Mouse (Mus musculus) MEL (cell line): ENCODE measurements around the gene Cnpy3. TPM values are rescaled to one million over a fixed set of nuclear protein-coding genes. Genes with fewer than 3 reads are reported as not detected.

ENCODE experiments used
- DNase-seq: peaks from one replicate; pipeline ENCODE4 v3.0.0; 2011; ENCODE audit warnings: low read depth, low spot score
- H3K27ac ChIP-seq: 2 replicates; pipeline ENCODE4 v1.5.1; 2012; ENCODE audit warnings: low read depth, mild to moderate bottlenecking, control low read depth, low read length, moderate library complexity; ENCODE audit not compliant: control insufficient read depth
- H3K27me3 ChIP-seq, 2 experiments: fragments of 150-350 bp in 1 of 2; sonication (generic) in 1 of 2; 2 replicates each; pipeline ENCODE4 v1.6.1; 2012; ENCODE audit warnings: low read length in 2 of 2, mild to moderate bottlenecking in 2 of 2, improper control_type of control experiment in 1 of 2, moderate library complexity in 1 of 2; ENCODE audit not compliant: insufficient read depth in 2 of 2, control insufficient read depth in 1 of 2
- H3K36me3 ChIP-seq, 2 experiments: 2 replicates each; pipeline ENCODE4 v1.6.1; 2012 to 2014; ENCODE audit warnings: low read length in 2 of 2, improper control_type of control experiment in 1 of 2, inconsistent platforms in 1 of 2, mild to moderate bottlenecking in 1 of 2; ENCODE audit not compliant: insufficient read depth in 2 of 2, control insufficient read depth in 1 of 2
- H3K4me1 ChIP-seq, 2 experiments: fragments of 150-350 bp in 1 of 2; sonication (generic) in 1 of 2; 2 replicates each; pipeline ENCODE4 v1.6.1; 2012; ENCODE audit warnings: low read length in 2 of 2, improper control_type of control experiment in 1 of 2, mild to moderate bottlenecking in 1 of 2; ENCODE audit not compliant: insufficient read depth in 2 of 2, control insufficient read depth in 1 of 2
- H3K4me3 ChIP-seq, 2 experiments: fragments of 150-350 bp in 1 of 2; sonication (generic) in 1 of 2; 2 replicates each; pipeline ENCODE4 v1.5.1; 2012; ENCODE audit warnings: low read depth in 2 of 2, low read length in 2 of 2, mild to moderate bottlenecking in 2 of 2, moderate library complexity in 2 of 2, control low read depth in 1 of 2, improper control_type of control experiment in 1 of 2; ENCODE audit not compliant: control insufficient read depth in 1 of 2, insufficient read depth in 1 of 2
- H3K79me2 ChIP-seq: 2 replicates; pipeline ENCODE4 v1.6.1; 2012; ENCODE audit warnings: mild to moderate bottlenecking, low read length, moderate library complexity; ENCODE audit not compliant: control insufficient read depth, poor library complexity, insufficient read depth
- H3K9ac ChIP-seq: 2 replicates; pipeline ENCODE4 v1.6.1; 2012; ENCODE audit warnings: low read depth, mild to moderate bottlenecking, control low read depth, low read length, moderate library complexity; ENCODE audit not compliant: control insufficient read depth, poor library complexity, severe bottlenecking
- H3K9me3 ChIP-seq: fragments of 150-350 bp; sonication (generic); replicated peaks from 2 replicates; pipeline ENCODE4 v1.6.1; 2012; ENCODE audit warnings: mild to moderate bottlenecking, low read length, improper control_type of control experiment, moderate library complexity; ENCODE audit not compliant: insufficient read depth
- BHLHE40 ChIP-seq: IDR thresholded peaks from 2 replicates; pipeline ENCODE4 v1.6.1; 2012; ENCODE audit warnings: low read depth, mild to moderate bottlenecking, inconsistent platforms, low read length, improper control_type of control experiment, borderline replicate concordance
- CHD1 ChIP-seq: IDR thresholded peaks from 2 replicates; pipeline ENCODE4 v1.6.1; 2012; ENCODE audit warnings: low read depth, mild to moderate bottlenecking, inconsistent platforms, low read length, improper control_type of control experiment
- CHD2 ChIP-seq: IDR thresholded peaks from 2 replicates; pipeline ENCODE4 v1.6.1; 2011; ENCODE audit warnings: low read length, improper control_type of control experiment
- CTCF ChIP-seq, 3 experiments: IDR thresholded peaks in 2 of 3; conservative IDR thresholded peaks in 1 of 3; 2 replicates each; pipeline ENCODE4 v1.5.1; 2011 to 2012; ENCODE audit warnings: low read length in 3 of 3, low read depth in 2 of 3, mild to moderate bottlenecking in 2 of 3, improper control_type of control experiment in 1 of 3, inconsistent platforms in 1 of 3, mixed read lengths in 1 of 3, moderate library complexity in 1 of 3; ENCODE audit not compliant: control insufficient read depth in 1 of 3, insufficient read depth in 1 of 3, poor library complexity in 1 of 3, severe bottlenecking in 1 of 3
- E2F4 ChIP-seq: IDR thresholded peaks from 2 replicates; pipeline ENCODE4 v1.6.1; 2011; ENCODE audit warnings: low read depth, low read length, improper control_type of control experiment, borderline replicate concordance
- EP300 ChIP-seq, 2 experiments: IDR thresholded peaks; 2 replicates each; pipeline ENCODE4 v1.6.1; 2011; ENCODE audit warnings: improper control_type of control experiment in 2 of 2, low read length in 2 of 2, low read depth in 1 of 2, mild to moderate bottlenecking in 1 of 2
- ETS1 ChIP-seq: IDR thresholded peaks from 2 replicates; pipeline ENCODE4 v1.6.1; 2012; ENCODE audit warnings: low read depth, mild to moderate bottlenecking, inconsistent platforms, low read length, improper control_type of control experiment, moderate library complexity
- HCFC1 ChIP-seq: IDR thresholded peaks from 2 replicates; pipeline ENCODE4 v1.6.1; 2012; ENCODE audit warnings: low read depth, mild to moderate bottlenecking, inconsistent platforms, low read length, improper control_type of control experiment, moderate library complexity
- MXI1 ChIP-seq: IDR thresholded peaks from 2 replicates; pipeline ENCODE4 v1.6.1; 2011; ENCODE audit warnings: mild to moderate bottlenecking, low read depth, low read length, improper control_type of control experiment
- MYB ChIP-seq: IDR thresholded peaks from 2 replicates; pipeline ENCODE4 v1.6.1; 2011; ENCODE audit warnings: mild to moderate bottlenecking, low read depth, low read length, improper control_type of control experiment
- MYC ChIP-seq: IDR thresholded peaks from 2 replicates; pipeline ENCODE4 v1.6.1; 2011; ENCODE audit warnings: low read depth, mild to moderate bottlenecking, low read length, improper control_type of control experiment, moderate library complexity
- NELFE ChIP-seq: IDR thresholded peaks from 2 replicates; pipeline ENCODE4 v1.6.1; 2011; ENCODE audit warnings: low read depth, low read length, improper control_type of control experiment
- NRF1 ChIP-seq: IDR thresholded peaks from 2 replicates; pipeline ENCODE4 v1.6.1; 2014; ENCODE audit warnings: low read depth, mild to moderate bottlenecking, inconsistent platforms, low read length, improper control_type of control experiment, moderate library complexity; ENCODE audit not compliant: poor library complexity, insufficient read depth, severe bottlenecking
- POLR2A ChIP-seq, 2 experiments: IDR thresholded peaks; 2 replicates each; pipeline ENCODE4 v1.6.1; 2011 to 2012; ENCODE audit warnings: low read length in 2 of 2, mild to moderate bottlenecking in 2 of 2, control low read depth in 1 of 2, improper control_type of control experiment in 1 of 2, low read depth in 1 of 2, moderate library complexity in 1 of 2; ENCODE audit not compliant: control insufficient read depth in 1 of 2, insufficient read depth in 1 of 2, poor library complexity in 1 of 2
- POLR2AphosphoS2 ChIP-seq: IDR thresholded peaks from 2 replicates; pipeline ENCODE4 v1.6.1; 2011; ENCODE audit warnings: low read length, improper control_type of control experiment
- RAD21 ChIP-seq: IDR thresholded peaks from 2 replicates; pipeline ENCODE4 v1.6.1; 2011; ENCODE audit warnings: mild to moderate bottlenecking, low read depth, low read length, improper control_type of control experiment
- SMC3 ChIP-seq: IDR thresholded peaks from 2 replicates; pipeline ENCODE4 v1.6.1; 2011; ENCODE audit warnings: low read depth, low read length, improper control_type of control experiment
- TCF12 ChIP-seq: IDR thresholded peaks from 2 replicates; pipeline ENCODE4 v1.6.1; 2014; ENCODE audit warnings: low read depth, mild to moderate bottlenecking, inconsistent platforms, low read length, improper control_type of control experiment, moderate library complexity
- UBTF ChIP-seq: IDR thresholded peaks from 2 replicates; pipeline ENCODE4 v1.6.1; 2012; ENCODE audit warnings: low read depth, mild to moderate bottlenecking, inconsistent platforms, low read length, improper control_type of control experiment, moderate library complexity, borderline replicate concordance; ENCODE audit not compliant: insufficient read depth
- USF1 ChIP-seq: IDR thresholded peaks from 2 replicates; pipeline ENCODE4 v1.6.1; 2014; ENCODE audit warnings: low read depth, mild to moderate bottlenecking, inconsistent platforms, low read length, improper control_type of control experiment, moderate library complexity
- USF2 ChIP-seq, 2 experiments: IDR thresholded peaks; 2 replicates each; pipeline ENCODE4 v1.6.1; 2011 to 2012; ENCODE audit warnings: improper control_type of control experiment in 2 of 2, low read length in 2 of 2, borderline replicate concordance in 1 of 2, inconsistent platforms in 1 of 2, low read depth in 1 of 2, mild to moderate bottlenecking in 1 of 2; ENCODE audit not compliant: insufficient read depth in 1 of 2
- ZC3H11A ChIP-seq: IDR thresholded peaks from 2 replicates; pipeline ENCODE4 v1.6.1; 2012; ENCODE audit warnings: low read depth, mild to moderate bottlenecking, inconsistent platforms, low read length, improper control_type of control experiment
- ZKSCAN1 ChIP-seq: IDR thresholded peaks from 2 replicates; pipeline ENCODE4 v1.6.1; 2012; ENCODE audit warnings: low read depth, mild to moderate bottlenecking, inconsistent platforms, low read length, improper control_type of control experiment, moderate library complexity
- ZMIZ1 ChIP-seq: IDR thresholded peaks from 2 replicates; pipeline ENCODE4 v1.6.1; 2012; ENCODE audit warnings: low read depth, mild to moderate bottlenecking, inconsistent platforms, low read length, improper control_type of control experiment, moderate library complexity
- polyA plus RNA-seq, 2 experiments: library from polyadenylated mRNA; stranded (reverse) in 1 of 2; unstranded in 1 of 2; fragments of >175 nt in 1 of 2; fragments of >200 nt in 1 of 2; gene quantifications; 2 replicates each; pipeline versions ENCODE4 v1.2.1 to v1.2.4; 2012; ENCODE audit warnings: low replicate concordance in 2 of 2, low read depth in 1 of 2; ENCODE audit not compliant: insufficient read length in 2 of 2, insufficient read depth in 1 of 2, missing spikeins in 1 of 2
- total RNA-seq: library from RNA; depleted of rRNA; stranded (reverse); fragments of 300-350 nt; gene quantifications from 2 replicates; pipeline ENCODE4 v1.2.3, GENCODE M21; 2012

Gene Cnpy3
- total and polyA plus RNA-seq, 3 experiments, result 61.4 to 90.2 TPM; not detected in 1

DNA sequence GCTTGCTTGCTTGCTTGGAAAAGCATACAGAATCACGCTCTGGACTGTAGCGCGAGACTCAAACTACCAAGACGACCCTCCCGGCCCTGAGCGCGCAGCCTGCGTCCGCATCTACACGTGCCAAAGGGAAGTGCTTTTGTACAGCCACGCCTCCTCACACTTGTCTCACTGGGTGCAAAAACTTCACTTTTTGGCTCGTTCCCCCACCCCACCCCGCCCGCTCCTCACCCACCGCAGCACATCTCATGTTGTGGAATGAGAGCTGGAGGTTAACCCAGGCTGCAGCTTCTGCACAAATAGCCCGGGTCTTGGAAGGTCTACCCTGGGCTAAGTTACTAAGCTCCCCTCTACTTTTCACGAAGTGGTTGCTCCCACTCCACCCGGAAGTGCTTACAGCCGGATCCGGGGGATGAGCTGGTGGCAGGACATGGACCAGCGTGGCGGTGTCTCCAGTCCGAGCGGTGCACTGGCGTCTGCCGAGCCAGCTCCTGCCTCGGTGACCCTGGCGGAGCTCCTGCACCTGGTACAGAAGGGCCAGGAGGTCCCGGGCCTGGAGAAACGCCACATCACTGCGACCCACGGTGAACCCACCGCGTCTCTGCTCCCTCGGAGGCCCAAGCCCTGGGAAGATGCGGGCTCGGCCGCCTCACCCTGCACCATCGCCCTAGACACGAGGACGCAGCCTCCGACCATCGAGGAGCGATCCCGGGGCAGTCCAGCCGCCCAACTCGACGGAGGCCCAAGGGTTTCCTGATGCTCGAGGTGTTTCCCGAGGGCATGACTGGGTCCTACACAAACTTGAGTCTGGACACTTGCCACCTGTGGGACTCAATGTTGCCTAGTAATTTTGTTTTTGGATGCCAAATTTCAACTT lies 20.6 kb upstream of the Cnpy3 start, which contains the start of gene 2310039H08Rik (continued):
- peak; percentile 97 for TF ChIP-seq MXI1
- peak; percentile 63; the same call in 1 of the 2 replicates for TF ChIP-seq USF1
- TF ChIP-seq POLR2A (IDR thresholded peaks at IDR 0.05; ENCODE audit: control insufficient read depth in 1 of 2, insufficient read depth in 1 of 2, low read depth in 1 of 2, low read length in 2 of 2, poor library complexity in 1 of 2), result peak; percentile 67 to 93
- TF ChIP-seq ZMIZ1, result peak; percentile 89

- no peak for DNase-seq
- peak overlapping the region; percentile 74 for H3K9ac ChIP-seq
- H3K27ac ChIP-seq, result peak overlapping the region; percentile 80
- H3K4me1 ChIP-seq, result peaks cover 0 to 7% of the 10 kb centered on the region in 2 experiments; a peak in 1 of 4 replicates
- peaks cover 10% of the 10 kb centered on the region for H3K79me2 ChIP-seq
- H3K36me3 ChIP-seq, result no peaks in the 10 kb centered on the region; a peak in 1 of 4 replicates
- TF ChIP-seq ETS1 (peak; percentile 28; the same call in 1 of the 2 replicates), SMC3 (no peak)
- TF ChIP-seq, all 39 proteins: peak for 1
- H3K4me3 ChIP-seq, result peak overlapping the region; percentile 69 to 91
- no peaks in the 10 kb centered on the region for H3K9me3 ChIP-seq
- no peaks in the 10 kb centered on the region for H3K27me3 ChIP-seq
Measured at GRCm38 (mm10) chr17:46772038-46772403, 20.0 kb upstream of the Cnpy3 start.

GRCm38 (mm10) chr17:46771616-46772015 lies 19.6 kb upstream of the Cnpy3 start:
- no peak for DNase-seq
- TF ChIP-seq TCF12 (no peak), RAD21 (no peak), MYC (no peak), ZMIZ1 (no peak), BHLHE40 (no peak), USF2 (IDR thresholded peaks at IDR 0.05; ENCODE audit: borderline replicate concordance in 1 of 2, insufficient read depth in 1 of 2, low read depth in 1 of 2, low read length in 2 of 2) (no peak), ZKSCAN1 (no peak), UBTF (no peak), NELFE (no peak), CTCF (IDR thresholded peaks at IDR 0.05 in 2 of 3, conservative IDR thresholded peaks at IDR 0.05 in 1 of 3; ENCODE audit: control insufficient read depth in 1 of 3, insufficient read depth in 1 of 3, low read depth in 2 of 3, low read length in 3 of 3, poor library complexity in 1 of 3, severe bottlenecking in 1 of 3) (no peak), CHD1 (no peak), MYB (no peak), NRF1 (no peak), POLR2AphosphoS2 (no peak), ZC3H11A (no peak), CHD2 (no peak), E2F4 (no peak), HCFC1 (no peak), EP300 (IDR thresholded peaks at IDR 0.05; ENCODE audit: low read depth in 1 of 2, low read length in 2 of 2) (no peak)
- H3K4me3 ChIP-seq, result peak overlapping the region; percentile 69 to 91
- H3K27me3 ChIP-seq, result no peaks in the 10 kb centered on the region
- no peaks in the 10 kb centered on the region for H3K9me3 ChIP-seq
- H3K9ac ChIP-seq, result peak overlapping the region; percentile 74
- H3K4me1 ChIP-seq, result peaks cover 0 to 7% of the 10 kb centered on the region in 2 experiments; a peak in 1 of 4 replicates
- H3K36me3 ChIP-seq, result no peaks in the 10 kb centered on the region; a peak in 1 of 4 replicates
- peak overlapping the region; percentile 80 for H3K27ac ChIP-seq
- H3K79me2 ChIP-seq, result peaks cover 10% of the 10 kb centered on the region
